ENCODE assay signal across 8 mouse cellular contexts in the genomic region with DNA sequence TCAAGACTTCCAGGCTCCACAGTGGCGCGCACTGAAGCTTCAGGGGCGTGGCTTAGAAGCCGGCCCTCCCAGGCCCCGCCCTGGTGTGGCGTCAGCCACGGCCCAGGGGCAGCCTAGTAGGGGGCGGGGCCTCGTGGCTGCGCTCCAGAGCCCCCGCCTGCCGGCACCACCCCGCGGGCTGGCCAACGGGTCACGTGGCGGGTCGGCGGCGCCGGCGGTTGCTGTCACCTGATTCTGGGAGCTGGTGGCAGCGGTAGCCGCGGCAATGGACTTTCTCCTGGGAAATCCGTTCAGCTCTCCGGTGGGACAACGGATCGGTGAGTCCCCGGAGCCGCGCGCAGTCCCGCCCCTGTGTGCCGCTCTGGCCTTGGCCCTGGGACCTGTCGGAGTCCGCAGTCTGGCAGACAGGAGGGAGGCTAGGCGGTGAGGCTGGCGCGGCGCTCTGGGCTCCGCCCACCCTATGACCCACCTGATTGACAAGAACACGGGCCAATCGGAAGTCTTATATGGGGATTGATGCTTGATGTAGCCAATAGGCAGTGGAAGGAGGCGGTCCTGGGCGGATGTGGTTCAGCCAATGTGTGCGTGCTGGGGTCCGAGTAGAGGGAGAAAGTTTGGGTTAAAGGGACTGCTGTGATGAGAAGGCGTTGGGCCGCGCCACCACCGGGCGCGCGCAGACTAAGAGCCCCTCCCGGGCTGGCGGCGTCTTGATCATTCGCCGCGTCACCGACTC. TPM values are rescaled to one million over a fixed set of nuclear protein-coding genes. Genes with fewer than 3 reads are reported as not detected.
DNase-seq lines count a peak whose midpoint lies in the region; ATAC-seq and TF ChIP-seq lines count a peak whose summit lies in the region.

Gene Tom1 (plus strand): TSS at position 195 of the 733 bp plus-strand sequence.

- H3K4me1 ChIP-seq in E14TG2a.4 (replicated peaks; ENCODE audit: low read depth, low read length), result peaks cover 71% of the 10 kb centered on the region
- peaks cover 12% of the 10 kb centered on the region; the same call in 1 of the 2 replicates for H3K4me1 ChIP-seq in forebrain, embryonic 12.5 days
- H3K4me1 ChIP-seq in heart, postnatal 0 days (ENCODE audit: control insufficient read depth, insufficient read depth), result peaks cover 21% of the 10 kb centered on the region
- peaks cover 14% of the 10 kb centered on the region for H3K4me1 ChIP-seq in liver, embryonic 16.5 days (ENCODE audit: control insufficient read depth, low read depth, low read length)
- H3K4me1 ChIP-seq in neural tube, embryonic 13.5 days (replicated peaks), result peaks cover 20% of the 10 kb centered on the region
- H3K4me1 ChIP-seq in testis, adult 2 months (ENCODE audit: control insufficient read depth, insufficient read depth, low read length), result peaks cover 7% of the 10 kb centered on the region

- peak; percentile 99 for DNase-seq in c-Kit-positive CD71-positive TER-119-positive erythroid progenitor cells, embryonic 14.5 days (ENCODE audit: low spot score)
- peak; percentile 93 for DNase-seq in heart, postnatal 0 days (ENCODE audit: low spot score)
- DNase-seq in kidney, postnatal 4 days, result peak; percentile 95 to 98

- no peaks in the 10 kb centered on the region for H3K9me3 ChIP-seq in E14TG2a.4 (ENCODE audit: low read length)
- H3K9me3 ChIP-seq in forebrain, embryonic 12.5 days, result no peaks in the 10 kb centered on the region
- no peaks in the 10 kb centered on the region for H3K9me3 ChIP-seq in heart, postnatal 0 days (replicated peaks; ENCODE audit: control insufficient read depth, low read length)
- no peaks in the 10 kb centered on the region for H3K9me3 ChIP-seq in liver, embryonic 16.5 days (replicated peaks; ENCODE audit: control insufficient read depth, low read length)
- H3K9me3 ChIP-seq in neural tube, embryonic 13.5 days, result no peaks in the 10 kb centered on the region

- TF ChIP-seq POLR2A in testis, adult 2 months (IDR thresholded peaks at IDR 0.05; ENCODE audit: control insufficient read depth, low read depth, low read length), result peak; percentile 83

- TF ChIP-seq EP300 in heart, postnatal 0 days (IDR thresholded peaks at IDR 0.05; ENCODE audit: low read depth), result peak; percentile 96

- H3K9ac ChIP-seq in forebrain, embryonic 12.5 days, result peak within 1 kb of the TSS; percentile 56
- peak within 1 kb of the TSS; percentile 49 for H3K9ac ChIP-seq in heart, postnatal 0 days (replicated peaks; ENCODE audit: low read depth, low read length)
- H3K9ac ChIP-seq in liver, embryonic 16.5 days (ENCODE audit: low read depth, low read length), result peak within 1 kb of the TSS; percentile 77
- peak within 1 kb of the TSS; percentile 75 for H3K9ac ChIP-seq in neural tube, embryonic 13.5 days

- H3K27ac ChIP-seq in forebrain, embryonic 12.5 days, result peak within 1 kb of the TSS; percentile 79
- H3K27ac ChIP-seq in heart, postnatal 0 days (ENCODE audit: low read depth), result peak within 1 kb of the TSS; percentile 86
- H3K27ac ChIP-seq in liver, embryonic 16.5 days (ENCODE audit: low read length), result peak within 1 kb of the TSS; percentile 84
- H3K27ac ChIP-seq in neural tube, embryonic 13.5 days (replicated peaks), result peak within 1 kb of the TSS; percentile 88
- peak within 1 kb of the TSS; percentile 90 for H3K27ac ChIP-seq in testis, adult 2 months (ENCODE audit: control insufficient read depth, insufficient read depth, low read depth, low read length)

- H3K4me2 ChIP-seq in forebrain, embryonic 12.5 days, result peak within 1 kb of the TSS; percentile 85
- peak within 1 kb of the TSS; percentile 82 for H3K4me2 ChIP-seq in heart, postnatal 0 days (ENCODE audit: low read depth, low read length)
- peak within 1 kb of the TSS; percentile 99 for H3K4me2 ChIP-seq in liver, embryonic 16.5 days (ENCODE audit: low read depth, low read length)
- peak within 1 kb of the TSS; percentile 92 for H3K4me2 ChIP-seq in neural tube, embryonic 13.5 days

- no peaks in the 10 kb centered on the region for H3K27me3 ChIP-seq in E14TG2a.4 (ENCODE audit: insufficient read depth, low read length)
- H3K27me3 ChIP-seq in forebrain, embryonic 12.5 days, result no peaks in the 10 kb centered on the region
- no peaks in the 10 kb centered on the region for H3K27me3 ChIP-seq in heart, postnatal 0 days (ENCODE audit: control insufficient read depth, insufficient read depth, low read length)
- H3K27me3 ChIP-seq in liver, embryonic 16.5 days (ENCODE audit: control insufficient read depth, insufficient read depth, low read depth, low read length), result no peaks in the 10 kb centered on the region
- no peaks in the 10 kb centered on the region for H3K27me3 ChIP-seq in neural tube, embryonic 13.5 days
- H3K27me3 ChIP-seq in testis, adult 2 months (ENCODE audit: control insufficient read depth, insufficient read depth, low read length), result no peaks in the 10 kb centered on the region

- peaks cover 64% of the 10 kb centered on the region for H3K36me3 ChIP-seq in E14TG2a.4 (ENCODE audit: insufficient read depth, low read length)
- H3K36me3 ChIP-seq in forebrain, embryonic 12.5 days (replicated peaks), result peaks cover 17% of the 10 kb centered on the region
- peaks cover 19% of the 10 kb centered on the region for H3K36me3 ChIP-seq in heart, postnatal 0 days (replicated peaks; ENCODE audit: control insufficient read depth, insufficient read depth, low read length)
- peaks cover 9% of the 10 kb centered on the region; the same call in 1 of the 2 replicates for H3K36me3 ChIP-seq in liver, embryonic 16.5 days (ENCODE audit: control insufficient read depth, insufficient read depth)
- peaks cover 22% of the 10 kb centered on the region for H3K36me3 ChIP-seq in neural tube, embryonic 13.5 days
- H3K36me3 ChIP-seq in testis, adult 2 months (ENCODE audit: control insufficient read depth, insufficient read depth, low read length), result no peaks in the 10 kb centered on the region

- peak; percentile 99 for ATAC-seq in forebrain, embryonic 12.5 days (ENCODE audit: low FRiP score)
- peak; percentile 95 for ATAC-seq in heart, postnatal 0 days (ENCODE audit: insufficient read depth, low read depth)
- peak; percentile 96 for ATAC-seq in liver, embryonic 16.5 days (ENCODE audit: low read depth)
- ATAC-seq in neural tube, embryonic 13.5 days (ENCODE audit: low read depth), result peak; percentile 99

- TF ChIP-seq CTCF in E14TG2a.4 (conservative IDR thresholded peaks at IDR 0.05; ENCODE audit: low read length), result no peak
- TF ChIP-seq CTCF in heart, postnatal 0 days (IDR thresholded peaks at IDR 0.05; ENCODE audit: low read depth), result no peak
- TF ChIP-seq CTCF in testis, adult 2 months (IDR thresholded peaks at IDR 0.05; ENCODE audit: control insufficient read depth, insufficient read depth, insufficient replicate concordance, low read depth, low read length), result no peak

- H3K4me3 ChIP-seq in E14TG2a.4 (replicated peaks; ENCODE audit: low read length), result peak within 1 kb of the TSS; percentile 86
- peak within 1 kb of the TSS; percentile 62 for H3K4me3 ChIP-seq in forebrain, embryonic 12.5 days (replicated peaks)
- H3K4me3 ChIP-seq in heart, postnatal 0 days (ENCODE audit: low read depth, low read length), result peak within 1 kb of the TSS; percentile 66
- peak within 1 kb of the TSS; percentile 83 for H3K4me3 ChIP-seq in liver, embryonic 16.5 days (ENCODE audit: low read depth, low read length)
- peak within 1 kb of the TSS; percentile 66 for H3K4me3 ChIP-seq in neural tube, embryonic 13.5 days
- peak within 1 kb of the TSS; percentile 91 for H3K4me3 ChIP-seq in testis, adult 2 months (ENCODE audit: control insufficient read depth, low read depth, low read length)

- under 1% methylated on average over 59 of the region's 62 CpGs for WGBS in forebrain, embryonic 12.5 days
- WGBS in heart, postnatal 0 days, result under 1% methylated on average over 55 of the region's 62 CpGs
- under 1% methylated on average over 61 of the region's 62 CpGs for WGBS in liver, embryonic 16.5 days (ENCODE audit: insufficient replicate concordance)
- under 1% methylated on average over 58 of the region's 62 CpGs for WGBS in neural tube, embryonic 13.5 days

RNA-seq across cellular contexts. Expression of gene Tom1, which starts in this region (rescaled TPM):
- 21.9 and 23.0 TPM in 2 replicates for polyA plus RNA-seq in forebrain, embryonic 12.5 days (2016; fragmentation: Nextera tagmentation; extraction: Ambion mirVana)
- total RNA-seq in heart, postnatal 0 days (2014; rRNA removed; ENCODE audit: low replicate concordance), result 56.1 and 110 TPM in 2 replicates
- 68.7 and 75.8 TPM in 2 replicates for polyA plus RNA-seq in heart, postnatal 0 days (2015; fragmentation: Nextera tagmentation; extraction: Ambion mirVana)
- polyA plus RNA-seq in liver, embryonic 16.5 days (2015; fragmentation: Nextera tagmentation; extraction: Ambion mirVana), result 14.0 and 14.4 TPM in 2 replicates
- 28.9 and 36.4 TPM in 2 replicates for polyA plus RNA-seq in neural tube, embryonic 13.5 days (2015; fragmentation: Nextera tagmentation; extraction: Ambion mirVana)
- 117 and 129 TPM in 2 replicates for polyA plus RNA-seq in testis, adult 2 months (2012; rRNA removed)

Comparison
In these comparisons a context has a peak if more than half of its experiments do, and no peak if none do; other contexts are left out.
1. Peak in every context shown above with its lines: DNase-seq, ATAC-seq, H3K4me3 ChIP-seq and H3K27ac ChIP-seq.